Mouse (Mus musculus) adrenal gland (tissue): ENCODE results near the gene Rgs19.

Experiments used
- intact Hi-C: fragments of 180-260 bp; cut with DNase I; formaldehyde crosslinking; loops from one replicate; pipeline ENCODE4 v1.15.1; 2025

The Rgs19 gene

DNA sequence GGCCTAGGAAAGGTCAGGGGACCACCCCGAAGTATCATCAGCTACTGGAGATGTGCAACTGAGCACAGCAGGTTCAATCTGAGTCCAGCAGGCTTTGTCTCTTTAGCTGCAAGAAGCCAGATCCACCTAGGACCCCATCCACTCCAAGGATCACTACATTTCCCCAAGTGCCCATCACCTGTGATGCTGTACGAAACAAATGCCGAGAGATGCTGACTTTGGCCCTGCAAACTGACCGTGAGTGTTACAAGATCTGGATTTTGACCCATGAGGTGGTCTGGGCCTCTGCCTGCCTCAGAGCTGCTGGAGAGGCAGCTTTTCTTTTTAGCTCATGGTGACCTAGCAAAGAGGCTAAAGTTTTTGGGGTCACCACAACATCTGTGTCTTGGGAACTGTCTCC, 8.1 kb downstream of the Rgs19 start:
- intact Hi-C loops: no loop called here

- intact Hi-C loops: no loop called here
Measured at GRCm38 (mm10) chr2:181684713-181685112, 9.1 kb downstream of the Rgs19 start.

DNA sequence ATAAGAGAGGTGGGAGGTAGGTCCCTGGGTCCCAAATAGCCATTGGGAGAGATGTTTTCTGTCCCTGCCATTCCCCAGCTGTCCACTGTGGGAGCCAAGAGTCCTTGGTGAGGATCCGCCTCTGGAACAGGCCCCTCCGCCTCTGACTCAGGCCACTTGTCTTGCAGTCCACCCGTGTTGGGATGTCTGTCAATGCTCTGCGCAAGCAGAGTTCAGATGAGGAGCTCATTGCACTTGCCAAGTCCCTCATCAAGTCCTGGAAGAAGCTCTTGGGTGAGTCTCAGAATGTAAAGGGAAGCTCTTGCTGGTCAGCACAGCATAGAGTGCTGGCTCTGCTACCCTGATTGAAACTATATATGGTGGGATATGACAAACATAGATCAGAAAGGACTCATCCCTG, 10.4 kb downstream of the Rgs19 start:
- intact Hi-C loops: no loop called here

GRCm38 (mm10) chr2:181681978-181682377, 11.8 kb downstream of the Rgs19 start:
- intact Hi-C loops: no loop called here

DNA sequence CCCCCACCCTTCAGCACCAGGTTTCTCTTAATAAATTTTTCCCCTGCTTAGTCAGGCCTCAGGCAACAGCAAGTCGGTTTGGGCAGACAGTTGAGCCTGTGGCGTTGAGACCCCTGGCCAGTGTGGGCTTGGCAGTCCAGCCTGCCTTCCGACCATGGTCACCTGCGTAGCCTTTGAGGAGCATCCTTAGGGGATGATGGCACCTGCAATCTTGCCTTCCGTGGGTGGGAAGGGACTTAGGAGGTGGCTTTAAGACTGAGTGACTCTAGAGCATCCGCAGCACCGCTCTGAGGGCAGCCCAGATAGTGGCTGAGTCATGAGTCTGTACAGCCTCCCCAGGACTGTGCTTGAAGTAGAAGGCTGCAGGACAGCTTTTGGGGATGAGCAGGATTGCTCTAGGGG, 13.1 kb downstream of the Rgs19 start:
- intact Hi-C loops: no loop called here

GRCm38 (mm10) chr2:181679951-181680715, 13.6 kb downstream of the Rgs19 start, which contains the start of gene Tcea2:
Gene Tcea2, plus strand, starts transcription at chr2:181680310.
- intact Hi-C loops: loop anchor here (2.0 to 5.0 kb wide), 2 partner anchors 21 to 38 kb away; no protein-coding TSS in a partner anchor

- intact Hi-C loops: loop anchor here (2.0 to 5.0 kb wide), 2 partner anchors 20 to 36 kb away; no protein-coding TSS in a partner anchor
Measured at GRCm38 (mm10) chr2:181678780-181679179, 15.0 kb downstream of the Rgs19 start.

DNA sequence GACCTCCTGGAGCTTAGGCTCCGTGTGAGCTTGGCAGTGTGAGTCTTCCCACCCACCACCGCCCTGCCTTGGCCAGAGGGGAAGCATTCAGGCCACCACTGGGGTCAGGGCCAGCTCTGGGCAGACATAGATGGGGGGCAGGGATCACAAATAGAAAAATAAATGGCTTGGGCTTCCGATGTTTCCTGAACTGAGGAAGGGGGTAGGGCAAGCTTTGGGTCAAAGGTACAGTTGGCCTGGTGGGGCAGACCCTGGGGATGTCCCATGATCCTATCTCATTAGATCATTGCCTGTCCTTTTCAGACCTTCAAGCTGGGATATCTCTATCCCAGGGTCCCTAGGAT, 16.1 kb downstream of the Rgs19 start:
- intact Hi-C loops: loop anchor here (2.0 to 5.0 kb wide), 2 partner anchors 19 to 35 kb away; no protein-coding TSS in a partner anchor

DNA sequence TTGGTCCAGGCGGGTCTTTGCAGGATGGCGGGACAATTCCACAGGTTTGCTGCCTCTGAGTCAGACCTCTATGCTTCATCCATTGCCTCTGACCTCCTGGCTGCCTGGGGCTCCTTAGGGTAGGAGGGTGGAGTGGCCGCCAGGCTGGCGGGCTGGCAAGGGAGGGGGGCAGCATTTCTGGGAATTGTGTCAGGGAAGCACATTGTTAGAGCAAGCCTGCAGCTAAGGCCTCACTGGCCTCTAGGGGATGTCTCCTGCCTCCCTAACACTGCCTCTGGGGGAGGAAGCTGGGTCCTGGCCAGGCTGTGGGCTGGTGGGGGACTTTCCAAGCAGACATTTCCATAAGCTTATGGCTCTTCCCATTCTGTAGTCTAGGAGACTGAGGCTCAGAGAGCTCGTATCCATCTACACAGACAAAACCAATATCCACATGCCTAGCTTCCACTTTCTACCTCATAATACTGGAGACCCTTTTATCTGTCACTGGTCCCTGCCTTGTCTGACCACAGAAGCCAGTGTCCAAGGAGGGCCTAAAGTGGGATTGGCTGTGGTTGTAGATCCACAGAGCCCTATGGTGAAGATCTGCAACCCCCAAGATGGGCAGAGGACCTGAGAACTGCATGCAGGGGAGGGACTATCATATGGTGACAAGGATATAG, 16.6 kb downstream of the Rgs19 start:
- intact Hi-C loops: loop anchor here (5.0 kb wide), 1 partner anchor 35 kb away; no protein-coding TSS in a partner anchor

GRCm38 (mm10) chr2:181676424-181676823, 17.4 kb downstream of the Rgs19 start:
- intact Hi-C loops: loop anchor here (5.0 kb wide), 1 partner anchor 34 kb away; no protein-coding TSS in a partner anchor

- intact Hi-C loops: loop anchor here (5.0 kb wide), 1 partner anchor 33 kb away; no protein-coding TSS in a partner anchor
Measured at GRCm38 (mm10) chr2:181675454-181675853, 18.3 kb downstream of the Rgs19 start.

DNA sequence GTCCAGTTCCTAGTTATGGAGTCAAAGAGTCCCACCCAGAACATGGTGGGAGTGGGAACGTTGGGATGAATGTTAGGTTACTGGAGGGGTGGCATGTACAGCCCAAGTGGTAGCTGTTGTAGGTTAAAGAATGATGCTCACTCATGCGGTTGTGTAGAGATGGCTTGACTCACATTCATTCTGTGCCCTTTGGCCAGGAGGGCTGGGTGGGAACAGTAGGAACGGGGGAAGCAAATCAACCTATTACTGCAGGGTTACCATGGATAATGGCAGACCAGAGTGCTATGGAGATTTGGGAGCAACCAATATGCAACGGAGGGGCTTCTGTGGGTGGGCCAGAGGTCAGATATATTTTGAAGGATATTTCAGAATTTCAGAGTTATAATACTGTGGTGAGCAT, 18.8 kb downstream of the Rgs19 start:
- intact Hi-C loops: loop anchor here (5.0 kb wide), 1 partner anchor 33 kb away; no protein-coding TSS in a partner anchor

DNA sequence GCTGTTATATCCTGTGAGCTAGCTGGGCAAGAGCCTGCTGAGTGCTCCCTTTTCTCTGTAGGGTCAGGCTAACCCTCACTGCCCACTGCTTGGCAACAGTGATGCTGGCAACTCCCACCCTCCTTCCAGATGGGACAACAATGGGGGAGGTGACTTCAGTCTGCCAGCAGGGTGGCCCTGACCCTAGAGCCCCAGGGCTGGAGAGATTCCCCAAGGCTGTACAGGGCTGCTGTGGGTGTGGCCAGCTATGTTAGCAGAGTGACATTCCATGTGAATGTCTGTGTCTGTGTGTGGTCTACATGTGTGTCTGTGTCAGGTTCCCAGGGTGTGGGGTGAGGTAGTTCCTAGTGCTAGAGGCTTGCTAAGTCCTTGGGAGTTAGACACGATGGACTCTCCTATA, 20.3 kb downstream of the Rgs19 start:
- intact Hi-C loops: no loop called here

- intact Hi-C loops: no loop called here
Measured at GRCm38 (mm10) chr2:181671984-181672383, 21.8 kb downstream of the Rgs19 start.

DNA sequence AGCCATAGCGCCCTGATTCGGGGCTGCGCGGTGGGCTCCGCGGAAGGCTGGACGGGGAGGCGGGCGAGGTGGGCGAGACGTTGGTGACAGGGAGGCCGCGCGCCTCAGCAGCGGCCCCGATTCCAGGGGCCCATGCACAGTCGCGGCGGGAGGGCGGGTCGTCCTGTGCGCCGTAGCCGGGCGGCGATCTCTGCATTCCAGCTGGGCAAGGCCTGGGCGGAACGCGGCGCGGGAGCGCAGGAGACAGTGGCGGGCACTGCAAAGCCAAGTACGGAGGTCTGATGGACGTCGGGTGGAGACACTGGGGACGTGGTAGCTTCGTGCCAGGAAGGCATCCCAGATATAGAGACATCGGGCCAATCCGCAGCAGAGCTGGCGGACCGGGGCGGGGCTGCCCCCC, 22.5 kb downstream of the Rgs19 start, which contains the start of gene Sox18:
Gene Sox18 (minus strand): TSS at position 315 of the 400 bp plus-strand sequence.
- intact Hi-C loops: no loop called here

DNA sequence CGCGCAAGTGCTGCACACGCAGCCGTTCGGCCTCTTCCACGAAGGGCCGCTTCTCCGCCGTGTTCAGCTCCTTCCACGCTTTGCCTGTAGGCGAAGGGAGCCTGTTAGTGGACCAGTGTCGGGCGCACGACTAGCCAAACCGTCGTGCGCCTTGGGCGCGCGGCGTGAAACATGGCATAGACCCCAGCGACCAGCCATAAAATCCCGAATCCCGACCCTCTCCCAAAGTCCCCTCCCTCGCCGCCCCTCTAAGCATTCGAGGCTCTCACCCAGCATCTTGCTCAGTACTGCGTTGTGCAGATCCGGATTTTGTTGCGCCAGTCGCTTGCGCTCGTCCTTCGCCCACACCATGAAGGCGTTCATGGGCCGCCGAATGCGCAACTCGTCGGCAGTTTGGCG, 22.9 kb downstream of the Rgs19 start:
- intact Hi-C loops: no loop called here

DNA sequence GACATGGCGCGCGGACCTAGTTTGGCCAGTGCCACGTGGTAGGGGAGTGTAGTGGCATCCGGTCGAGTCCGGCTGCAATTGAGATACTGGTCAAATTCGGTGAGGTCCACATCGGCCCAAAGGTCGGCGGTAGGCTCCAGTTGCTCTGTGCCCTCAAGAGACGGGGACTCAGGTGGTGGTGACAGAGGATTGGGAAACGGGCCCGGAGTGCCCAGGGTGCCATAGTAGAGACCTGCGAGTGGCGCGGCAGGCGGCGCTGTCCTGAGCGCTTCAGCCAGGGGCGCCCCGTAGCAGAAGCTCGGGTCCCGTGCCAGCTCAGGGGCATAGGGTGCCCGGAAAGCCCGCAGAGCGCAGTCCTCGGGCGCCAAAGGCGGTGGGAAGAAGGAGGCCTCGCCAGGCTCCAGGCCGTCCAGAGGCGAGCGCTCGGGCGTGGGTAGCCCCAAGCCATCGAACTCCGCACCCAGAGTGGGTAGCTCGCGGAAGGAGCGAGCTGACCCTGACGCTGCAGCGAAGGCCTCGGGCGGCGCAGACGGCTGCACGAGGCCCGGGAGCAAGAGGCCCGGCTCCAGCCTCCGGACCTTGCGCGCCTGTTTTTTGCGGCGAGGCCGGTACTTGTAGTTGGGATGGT, 23.4 kb downstream of the Rgs19 start:
- intact Hi-C loops: no loop called here

- intact Hi-C loops: no loop called here
Measured at GRCm38 (mm10) chr2:181663298-181663630, 30.5 kb downstream of the Rgs19 start.

DNA sequence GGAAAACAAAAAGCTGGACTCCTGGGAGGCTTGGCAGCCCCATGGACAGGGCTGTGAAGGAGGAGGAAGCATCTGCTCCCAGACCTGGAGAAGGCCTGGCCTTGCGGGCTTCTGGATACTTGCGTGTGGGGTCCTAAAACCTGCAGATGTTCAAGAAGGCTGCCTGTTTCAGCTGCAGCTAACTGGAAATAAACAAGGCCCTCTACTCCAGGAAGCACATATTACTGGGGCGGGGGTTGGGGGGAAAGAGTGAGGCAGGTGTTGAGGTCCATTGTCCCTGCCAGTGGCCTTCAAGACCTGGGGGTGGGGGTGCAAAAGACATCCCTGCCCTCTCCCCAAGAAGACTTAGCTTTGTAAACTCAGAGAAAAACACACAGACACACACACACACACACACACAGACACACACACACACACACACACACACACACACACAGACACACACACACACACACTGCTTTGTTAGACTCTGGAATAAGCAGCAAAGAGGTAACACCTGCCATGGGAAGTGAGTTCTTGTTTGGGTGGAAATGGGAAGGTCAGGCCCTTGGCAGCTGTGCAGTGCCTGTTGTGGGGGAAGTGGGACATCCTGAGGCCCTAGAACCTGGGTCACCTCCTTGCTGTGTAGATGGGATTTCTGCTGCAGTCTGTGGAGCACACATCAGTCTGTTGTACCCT, 31.0 kb downstream of the Rgs19 start:
- intact Hi-C loops: no loop called here

- intact Hi-C loops: loop anchor here (2.0 kb wide), 1 partner anchor 19 kb away; no protein-coding TSS in a partner anchor
Measured at GRCm38 (mm10) chr2:181659609-181660055, 34.1 kb downstream of the Rgs19 start.

DNA sequence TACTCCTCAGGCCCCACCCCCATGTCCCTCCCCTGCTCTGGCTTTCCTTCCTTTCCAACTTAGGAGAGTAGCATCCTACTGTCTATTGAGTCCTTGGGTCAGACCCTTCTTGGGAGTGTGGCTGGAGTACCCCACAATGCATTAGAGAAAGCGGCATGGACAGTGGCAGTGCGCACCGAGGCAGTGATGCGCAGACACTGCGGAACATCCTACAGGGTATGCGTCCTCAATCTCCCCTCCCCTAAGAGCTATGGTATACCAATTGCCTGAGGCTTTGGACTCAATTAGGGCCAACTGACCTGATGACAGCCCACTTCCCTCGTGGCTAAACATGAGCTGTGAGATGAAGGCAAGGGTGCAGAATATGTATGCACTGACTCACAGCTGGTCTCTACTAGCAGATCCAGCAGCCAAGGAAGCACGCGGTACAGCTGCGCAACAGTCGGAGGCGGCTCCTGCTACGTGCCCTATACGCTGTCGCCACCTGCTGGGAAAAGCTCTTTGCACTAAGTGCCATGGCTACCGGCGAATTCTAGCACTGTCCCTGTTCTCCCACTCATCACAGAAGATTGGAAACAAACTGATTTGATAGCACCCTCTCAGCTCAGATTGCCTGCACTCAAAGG, 34.7 kb downstream of the Rgs19 start:
- intact Hi-C loops: loop anchor here (2.0 kb wide), 1 partner anchor 20 kb away; no protein-coding TSS in a partner anchor
